Mouse (Mus musculus) brain, embryonic 14.5 days (tissue): ENCODE measurements at regions not wholly inside any gene's neighbourhood (a gene's known extent, or its start where the extent isn't known, plus 50 kb on each side); places are given as distances from the start of the nearest gene placed in this dataset.

Experiments used
- DNase-seq: peaks from one replicate; pipeline ENCODE4 v3.0.0-alpha.2; 2011; ENCODE audit warnings: low read depth
- CTCF ChIP-seq: fragments of 200-500 bp; IDR thresholded peaks from 2 replicates; pipeline ENCODE4 v1.5.1; 2012; ENCODE audit warnings: inconsistent platforms, mild to moderate bottlenecking, moderate library complexity, borderline replicate concordance; ENCODE audit not compliant: insufficient read depth, insufficient read length; ENCODE audit errors: extremely low read depth
- POLR2A ChIP-seq: fragments of 200-500 bp; IDR thresholded peaks from 2 replicates; pipeline ENCODE4 v1.6.1; 2012; ENCODE audit warnings: mild to moderate bottlenecking, inconsistent platforms, borderline replicate concordance; ENCODE audit not compliant: poor library complexity, insufficient read depth, insufficient read length, severe bottlenecking; ENCODE audit errors: extremely low read depth

- peak; percentile 67 for DNase-seq
- TF ChIP-seq CTCF (no peak), POLR2A (no peak)
Measured at GRCm38 (mm10) chr15:86835996-86836395, 621.7 kb downstream of the Tbc1d22a start.

- peak; percentile 76 for DNase-seq
- TF ChIP-seq POLR2A = no peak
- no peak for TF ChIP-seq CTCF
Measured at GRCm38 (mm10) chr15:86852161-86852870, 638.1 kb downstream of the Tbc1d22a start.

- DNase-seq = peak; percentile 63
- TF ChIP-seq CTCF (no peak), POLR2A (no peak)
Measured at GRCm38 (mm10) chr15:86858356-86858906, 644.2 kb downstream of the Tbc1d22a start.

- TF ChIP-seq CTCF = no peak
- TF ChIP-seq POLR2A = no peak
- DNase-seq = no peak
Measured at GRCm38 (mm10) chr15:86875721-86876309, 661.6 kb downstream of the Tbc1d22a start.

GRCm38 (mm10) chr15:86896974-86897373 is 647.1 kb upstream of the Fam19a5 start:
- TF ChIP-seq CTCF = no peak
- TF ChIP-seq POLR2A = no peak
- DNase-seq = peak; percentile 30

GRCm38 (mm10) chr15:86899961-86900360 is 644.1 kb upstream of the Fam19a5 start:
- no peak for DNase-seq
- no peak for TF ChIP-seq CTCF
- no peak for TF ChIP-seq POLR2A

GRCm38 (mm10) chr15:86903006-86903405 is 641.1 kb upstream of the Fam19a5 start:
- TF ChIP-seq CTCF = no peak
- no peak for DNase-seq

- TF ChIP-seq CTCF (no peak), POLR2A (no peak)
- DNase-seq = peak; percentile 71
Measured at GRCm38 (mm10) chr15:86913276-86913675, 630.8 kb upstream of the Fam19a5 start.

- TF ChIP-seq CTCF (no peak), POLR2A (no peak)
- DNase-seq = no peak
Measured at GRCm38 (mm10) chr15:86917891-86918290, 626.2 kb upstream of the Fam19a5 start.

- peak; percentile 58 for DNase-seq
Measured at GRCm38 (mm10) chr15:86919704-86920103, 624.4 kb upstream of the Fam19a5 start.

GRCm38 (mm10) chr15:86920185-86920584 is 623.9 kb upstream of the Fam19a5 start:
- TF ChIP-seq CTCF = no peak
- no peak for TF ChIP-seq POLR2A
- peak; percentile 62 for DNase-seq

More at GRCm38 (mm10) chr15:86919704-86920103, 624.4 kb upstream of the Fam19a5 start:
- TF ChIP-seq POLR2A = no peak

- DNase-seq = peak; percentile 63
- TF ChIP-seq CTCF (no peak), POLR2A (no peak)
Measured at GRCm38 (mm10) chr15:86921401-86921800, 622.7 kb upstream of the Fam19a5 start.

GRCm38 (mm10) chr15:86925081-86925749 is 618.9 kb upstream of the Fam19a5 start:
- DNase-seq = peak; percentile 65
- TF ChIP-seq POLR2A = no peak
- TF ChIP-seq CTCF = no peak
